Mouse (Mus musculus) midbrain, embryonic 15.5 days (tissue): ENCODE data around the gene Rab40c. TPM values are rescaled to one million over a fixed set of nuclear protein-coding genes. Genes with fewer than 3 reads are reported as not detected.

Source experiments
- ATAC-seq: fragments of 200-750 bp; cut with Nextera tagmentation; replicated peaks from 2 replicates; pipeline ENCODE4 v1.8.0; 2017; ENCODE audit warnings: moderate TSS enrichment
- H3K27ac ChIP-seq: fragments of 300-500 bp; sonication (generic); 2 replicates; pipeline ENCODE4 v1.5.1; 2015; ENCODE audit warnings: mild to moderate bottlenecking, inconsistent platforms
- H3K27me3 ChIP-seq: fragments of 300-500 bp; sonication (generic); replicated peaks from 2 replicates; pipeline ENCODE4 v1.6.1; 2015; ENCODE audit warnings: inconsistent platforms
- H3K36me3 ChIP-seq: fragments of 300-500 bp; sonication (generic); replicated peaks from 2 replicates; pipeline ENCODE4 v1.6.1; 2015; ENCODE audit warnings: inconsistent platforms
- H3K4me1 ChIP-seq: fragments of 300-500 bp; sonication (generic); 2 replicates; pipeline ENCODE4 v1.6.1; 2015; ENCODE audit warnings: inconsistent platforms
- H3K4me2 ChIP-seq: fragments of 300-500 bp; sonication (generic); 2 replicates; pipeline ENCODE4 v1.6.1; 2015; ENCODE audit warnings: inconsistent platforms, mild to moderate bottlenecking, moderate library complexity
- H3K4me3 ChIP-seq: fragments of 300-500 bp; sonication (generic); 2 replicates; pipeline ENCODE4 v1.5.1; 2015; ENCODE audit warnings: mild to moderate bottlenecking, inconsistent platforms
- H3K9ac ChIP-seq: fragments of 300-500 bp; sonication (generic); 2 replicates; pipeline ENCODE4 v1.6.1; 2015; ENCODE audit warnings: mild to moderate bottlenecking, inconsistent platforms
- H3K9me3 ChIP-seq: fragments of 300-500 bp; sonication (generic); 2 replicates; pipeline ENCODE4 v1.6.1; 2016; ENCODE audit warnings: inconsistent platforms
- WGBS: fragments of 180-500 bp; shearing (Covaris S2); methylation state at CpG from one replicate; pipeline ENCODE4 v1.1.7; 2015; ENCODE audit warnings: mixed read lengths; 5-methylcytosine and 5-hydroxymethylcytosine counted together
- polyA plus RNA-seq: library from polyadenylated mRNA; unstranded; fragments of >200 nt; fragmentation: Nextera tagmentation; extraction: Ambion mirVana; gene quantifications from 2 replicates; pipeline ENCODE4 v1.2.1, GENCODE M21; 2015

Rab40c gene
- polyA plus RNA-seq, 1 experiment from 2014 or later, result 56.7 TPM

DNA sequence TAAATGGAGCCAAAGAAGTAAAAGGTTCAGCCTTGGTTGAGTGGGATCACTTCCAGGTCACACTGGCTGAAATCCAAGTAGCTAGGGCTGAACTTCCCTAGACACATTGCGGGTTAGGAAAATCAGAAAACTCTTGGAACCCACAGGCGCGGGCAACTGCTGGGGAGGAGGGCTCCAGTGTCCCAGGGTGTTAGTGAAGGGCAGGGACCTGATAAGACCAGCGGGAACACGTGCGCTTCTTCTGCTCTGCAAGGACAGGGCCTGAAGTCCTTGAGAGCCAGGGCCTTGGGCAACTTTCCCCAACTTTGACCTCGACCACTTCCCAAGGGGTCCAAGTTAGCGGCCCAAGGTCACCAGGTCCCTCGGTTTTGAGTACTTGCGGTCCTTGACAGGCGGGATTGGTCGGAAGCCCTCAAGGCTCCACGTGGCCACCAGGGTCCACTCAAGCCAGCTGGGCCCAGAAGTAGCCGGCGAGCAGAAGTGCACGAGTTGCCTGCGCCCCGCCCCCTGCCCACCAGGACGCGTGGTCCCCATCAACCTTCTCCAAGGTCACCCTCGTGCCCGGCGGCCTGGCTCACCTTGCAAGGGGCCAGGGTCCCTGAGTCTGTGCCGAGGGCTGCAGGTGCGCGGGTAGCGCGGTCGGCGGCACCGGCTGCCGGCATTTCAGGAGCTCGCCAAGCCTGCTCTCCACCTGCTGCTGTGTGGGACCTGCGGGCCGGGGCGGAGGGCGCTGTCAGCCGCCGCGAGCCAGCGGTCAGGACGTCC, 51.5 kb downstream of the Rab40c start:
- peak overlapping the region; percentile 98 for H3K4me2 ChIP-seq
- no peaks in the 10 kb centered on the region for H3K9me3 ChIP-seq
- H3K36me3 ChIP-seq, result no peaks in the 10 kb centered on the region
- 1% methylated on average over 42 of the region's 42 CpGs for WGBS
- peaks cover 15% of the 10 kb centered on the region for H3K4me1 ChIP-seq
- peak; percentile 64 for ATAC-seq
- peak overlapping the region; percentile 79 for H3K4me3 ChIP-seq
- H3K9ac ChIP-seq, result peak overlapping the region; percentile 67
- H3K27ac ChIP-seq, result peak overlapping the region; percentile 69; the same call in 1 of the 2 replicates
- H3K27me3 ChIP-seq, result no peaks in the 10 kb centered on the region

DNA sequence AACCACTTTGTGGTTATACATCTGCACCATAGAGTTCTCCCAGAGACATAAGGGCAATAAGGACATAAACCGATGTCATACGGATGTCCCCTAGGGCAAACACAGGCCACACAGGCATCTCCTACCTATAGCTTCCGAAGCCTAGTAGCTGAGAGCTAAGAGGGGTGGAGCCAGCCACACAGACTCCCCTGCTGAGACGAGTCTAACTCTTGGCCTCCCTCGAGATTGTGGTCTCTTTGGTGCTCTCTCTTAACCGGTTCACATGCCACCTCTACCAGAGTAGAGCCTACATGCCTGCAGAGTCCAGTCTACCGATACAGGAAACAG, 52.1 kb downstream of the Rab40c start:
- Histone ChIP-seq H3K27ac (no peak overlapping the region), H3K9ac (no peak overlapping the region; the same call in 1 of the 2 replicates), H3K36me3 (no peaks in the 10 kb centered on the region), H3K27me3 (no peaks in the 10 kb centered on the region), H3K4me1 (peaks cover 15% of the 10 kb centered on the region), H3K4me2 (peak overlapping the region; percentile 98), H3K4me3 (peak overlapping the region; percentile 79), H3K9me3 (no peaks in the 10 kb centered on the region)
- ATAC-seq, result no peak
- WGBS, result 20% methylated on average over 7 of the region's 7 CpGs

GRCm38 (mm10) chr17:25866172-25866571, 53.4 kb downstream of the Rab40c start:
- H3K27me3 ChIP-seq, result no peaks in the 10 kb centered on the region
- no peak overlapping the region for H3K4me3 ChIP-seq
- H3K4me1 ChIP-seq, result peaks cover 22% of the 10 kb centered on the region
- no peak for ATAC-seq
- H3K4me2 ChIP-seq, result no peak overlapping the region
- no peaks in the 10 kb centered on the region for H3K9me3 ChIP-seq
- no peaks in the 10 kb centered on the region for H3K36me3 ChIP-seq
- H3K9ac ChIP-seq, result no peak overlapping the region
- 95% methylated on average over 3 of the region's 3 CpGs for WGBS
- no peak overlapping the region for H3K27ac ChIP-seq

DNA sequence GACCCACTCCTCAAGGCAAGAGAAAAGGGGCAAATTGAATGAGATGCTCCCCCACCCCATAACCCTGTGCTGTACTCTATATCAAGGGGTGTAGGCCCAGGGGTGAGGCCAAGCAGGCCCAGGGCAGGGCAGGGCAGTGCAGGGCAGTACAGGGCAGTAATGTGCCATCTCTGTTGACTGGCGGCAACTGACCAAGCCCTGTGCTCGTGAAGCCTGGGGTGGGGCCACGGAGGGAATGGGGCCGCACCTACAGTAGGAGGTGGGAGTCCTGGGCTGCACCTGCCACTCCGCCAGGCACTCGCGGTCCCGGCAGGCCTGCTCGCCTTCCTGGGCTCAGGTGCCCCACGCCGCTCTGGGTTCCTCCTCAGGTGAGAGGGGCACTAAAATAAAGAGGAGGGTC, 54.2 kb downstream of the Rab40c start:
- H3K9ac ChIP-seq, result no peak overlapping the region
- H3K9me3 ChIP-seq, result no peaks in the 10 kb centered on the region
- no peaks in the 10 kb centered on the region for H3K27me3 ChIP-seq
- H3K4me2 ChIP-seq, result no peak overlapping the region
- H3K4me3 ChIP-seq, result no peak overlapping the region
- ATAC-seq, result no peak
- 91% methylated on average over 11 of the region's 11 CpGs for WGBS
- H3K4me1 ChIP-seq, result peaks cover 30% of the 10 kb centered on the region
- no peak overlapping the region for H3K27ac ChIP-seq
- H3K36me3 ChIP-seq, result no peaks in the 10 kb centered on the region

- Histone ChIP-seq H3K4me3 (no peak overlapping the region), H3K9ac (no peak overlapping the region), H3K4me1 (peaks cover 32% of the 10 kb centered on the region), H3K27me3 (no peaks in the 10 kb centered on the region), H3K9me3 (no peaks in the 10 kb centered on the region), H3K4me2 (no peak overlapping the region), H3K27ac (no peak overlapping the region), H3K36me3 (no peaks in the 10 kb centered on the region)
- no peak for ATAC-seq
- 89% methylated on average over 14 of the region's 14 CpGs for WGBS
These were observed 55.2 kb downstream of the Rab40c start for GRCm38 (mm10) chr17:25864311-25864710.

- WGBS, result 87% methylated on average over 6 of the region's 6 CpGs
- H3K4me1 ChIP-seq, result peaks cover 28% of the 10 kb centered on the region
- H3K9me3 ChIP-seq, result no peaks in the 10 kb centered on the region
- no peak for ATAC-seq
- no peak overlapping the region for H3K4me2 ChIP-seq
- no peak overlapping the region for H3K9ac ChIP-seq
- no peak overlapping the region for H3K4me3 ChIP-seq
- H3K27me3 ChIP-seq, result no peaks in the 10 kb centered on the region
- H3K27ac ChIP-seq, result no peak overlapping the region
- no peaks in the 10 kb centered on the region for H3K36me3 ChIP-seq
These were observed 55.8 kb downstream of the Rab40c start for GRCm38 (mm10) chr17:25863681-25864080.

DNA sequence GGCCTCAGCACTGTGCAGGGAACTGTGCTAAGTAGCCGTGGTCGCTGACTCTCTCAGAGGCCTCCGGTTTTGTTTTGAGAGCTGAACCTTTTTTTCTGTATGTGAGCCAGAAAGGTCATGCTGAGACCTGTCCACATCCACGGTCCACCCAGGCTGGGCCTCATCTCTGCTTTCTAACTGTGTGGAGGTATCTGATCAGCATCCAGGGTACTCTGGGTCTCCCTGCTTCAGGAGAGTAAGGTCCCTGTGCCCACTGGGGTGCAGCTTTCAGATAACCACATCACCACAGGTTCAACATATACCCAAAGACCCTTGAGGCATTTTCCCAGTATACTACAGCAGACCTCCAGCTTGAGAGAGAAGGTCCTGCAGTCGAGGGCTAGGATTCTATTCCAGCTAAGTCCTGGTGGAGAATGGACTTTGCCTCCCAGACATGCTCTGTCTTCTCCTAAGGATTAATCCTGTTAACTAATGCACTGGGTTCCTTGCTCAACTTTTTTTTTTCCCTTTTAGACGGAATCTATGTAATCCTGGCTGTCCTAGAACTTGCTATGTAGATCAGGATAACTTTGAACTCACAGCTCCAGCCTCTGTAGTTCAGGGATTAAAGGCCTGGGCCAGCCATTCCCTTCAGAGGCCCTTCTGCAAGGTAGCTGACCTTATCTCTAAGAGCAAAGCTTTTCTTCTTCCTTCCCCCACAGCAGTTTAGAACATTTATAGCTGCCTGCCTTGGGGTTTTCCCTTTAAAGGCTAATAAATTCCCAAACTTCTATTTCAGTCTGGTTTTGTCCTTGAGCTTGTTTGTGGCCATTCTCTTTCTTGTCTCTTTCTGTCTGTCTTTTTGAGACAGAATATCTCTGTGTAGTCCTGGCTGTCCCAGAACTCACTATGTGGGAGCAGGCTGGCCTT, 57.6 kb downstream of the Rab40c start:
- H3K9ac ChIP-seq, result peak overlapping the region; percentile 75
- H3K36me3 ChIP-seq, result no peaks in the 10 kb centered on the region
- WGBS, result 8% methylated on average over 6 of the region's 6 CpGs
- peak; percentile 43 for ATAC-seq
- peak overlapping the region; percentile 83 for H3K27ac ChIP-seq
- no peaks in the 10 kb centered on the region for H3K27me3 ChIP-seq
- H3K9me3 ChIP-seq, result no peaks in the 10 kb centered on the region
- H3K4me1 ChIP-seq, result peaks cover 18% of the 10 kb centered on the region
- H3K4me3 ChIP-seq, result peak overlapping the region; percentile 63
- H3K4me2 ChIP-seq, result peak overlapping the region; percentile 78

- H3K4me1 ChIP-seq, result peaks cover 18% of the 10 kb centered on the region
- peak within 1 kb of the TSS; percentile 78 for H3K4me2 ChIP-seq
- no peaks in the 10 kb centered on the region for H3K9me3 ChIP-seq
- H3K36me3 ChIP-seq, result no peaks in the 10 kb centered on the region
- H3K27ac ChIP-seq, result peak within 1 kb of the TSS; percentile 83
- peak within 1 kb of the TSS; percentile 75 for H3K9ac ChIP-seq
- 3% methylated on average over 65 of the region's 65 CpGs for WGBS
- H3K27me3 ChIP-seq, result no peaks in the 10 kb centered on the region
- peak; percentile 95 for ATAC-seq
- peak within 1 kb of the TSS; percentile 63 for H3K4me3 ChIP-seq
These were observed 58.5 kb downstream of the Rab40c start, which contains the start of gene Wdr90 for GRCm38 (mm10) chr17:25860832-25861703. Wdr90 (minus strand) TSS chr17:25861501.

DNA sequence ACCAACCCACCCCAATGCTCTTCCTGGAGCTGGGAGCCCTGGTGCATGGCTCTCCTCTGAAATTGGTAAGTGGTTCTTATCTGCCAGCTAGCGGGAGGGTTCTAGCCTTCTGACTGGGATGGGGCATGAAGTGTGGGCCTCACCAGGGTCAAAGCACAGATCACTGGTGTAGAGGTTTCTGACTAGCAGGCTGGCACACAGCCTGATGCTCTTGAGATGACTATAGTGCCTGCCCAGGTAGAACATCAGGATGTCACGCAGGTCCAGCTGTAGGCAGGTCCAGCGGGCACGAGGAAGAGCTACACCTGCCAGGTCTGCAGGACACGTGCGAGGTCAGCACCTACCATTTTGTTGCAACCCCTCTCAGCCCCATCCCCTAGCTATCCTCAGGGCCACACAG, 59.3 kb downstream of the Rab40c start:
- Histone ChIP-seq H3K9ac (no peak overlapping the region), H3K36me3 (no peaks in the 10 kb centered on the region), H3K4me2 (peak overlapping the region; percentile 78), H3K4me1 (peaks cover 18% of the 10 kb centered on the region), H3K27ac (no peak overlapping the region), H3K9me3 (no peaks in the 10 kb centered on the region), H3K4me3 (0 out of 2 replicates have a peak overlapping the region, but pooled peaks have one; percentile 63), H3K27me3 (no peaks in the 10 kb centered on the region)
- WGBS, result 92% methylated on average over 6 of the region's 6 CpGs
- ATAC-seq, result no peak

DNA sequence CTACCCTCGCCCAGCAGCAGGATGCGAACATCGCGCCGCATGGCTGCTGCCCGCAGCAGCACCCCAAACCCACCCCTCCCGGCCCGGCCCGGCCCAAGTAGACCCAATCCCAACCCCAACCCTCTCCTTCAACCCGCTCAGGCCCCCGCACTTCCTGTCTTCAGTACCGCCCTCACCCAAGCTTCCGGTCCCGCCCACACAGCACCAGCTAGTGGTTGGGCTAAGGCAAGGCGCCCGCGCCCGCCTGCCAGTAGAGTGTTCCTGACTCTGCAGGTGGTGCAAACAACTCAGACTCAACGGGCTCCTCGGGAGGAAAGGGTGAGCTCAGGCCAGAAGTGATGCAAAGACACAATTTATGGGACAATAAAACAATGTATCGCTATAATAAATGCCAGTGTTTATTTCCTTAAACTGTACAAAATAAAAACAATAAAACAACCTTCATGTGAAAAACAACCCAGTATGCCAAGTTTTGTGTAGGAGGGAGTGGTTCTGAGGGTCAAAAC, 75.1 kb downstream of the Rab40c start, which contains the start of gene Rhot2:
Gene Rhot2 (minus strand): TSS at position 456 of the 506 bp plus-strand sequence.
- no peaks in the 10 kb centered on the region for H3K27me3 ChIP-seq
- H3K9me3 ChIP-seq, result no peaks in the 10 kb centered on the region
- H3K27ac ChIP-seq, result peak within 1 kb of the TSS; percentile 74
- H3K9ac ChIP-seq, result peak within 1 kb of the TSS; percentile 80
- 2% methylated on average over 21 of the region's 21 CpGs for WGBS
- peak within 1 kb of the TSS; percentile 87 for H3K4me3 ChIP-seq
- peak; percentile 94 for ATAC-seq
- peaks cover 18% of the 10 kb centered on the region for H3K4me1 ChIP-seq
- H3K4me2 ChIP-seq, result peak within 1 kb of the TSS; percentile 90
- H3K36me3 ChIP-seq, result peaks cover 26% of the 10 kb centered on the region

DNA sequence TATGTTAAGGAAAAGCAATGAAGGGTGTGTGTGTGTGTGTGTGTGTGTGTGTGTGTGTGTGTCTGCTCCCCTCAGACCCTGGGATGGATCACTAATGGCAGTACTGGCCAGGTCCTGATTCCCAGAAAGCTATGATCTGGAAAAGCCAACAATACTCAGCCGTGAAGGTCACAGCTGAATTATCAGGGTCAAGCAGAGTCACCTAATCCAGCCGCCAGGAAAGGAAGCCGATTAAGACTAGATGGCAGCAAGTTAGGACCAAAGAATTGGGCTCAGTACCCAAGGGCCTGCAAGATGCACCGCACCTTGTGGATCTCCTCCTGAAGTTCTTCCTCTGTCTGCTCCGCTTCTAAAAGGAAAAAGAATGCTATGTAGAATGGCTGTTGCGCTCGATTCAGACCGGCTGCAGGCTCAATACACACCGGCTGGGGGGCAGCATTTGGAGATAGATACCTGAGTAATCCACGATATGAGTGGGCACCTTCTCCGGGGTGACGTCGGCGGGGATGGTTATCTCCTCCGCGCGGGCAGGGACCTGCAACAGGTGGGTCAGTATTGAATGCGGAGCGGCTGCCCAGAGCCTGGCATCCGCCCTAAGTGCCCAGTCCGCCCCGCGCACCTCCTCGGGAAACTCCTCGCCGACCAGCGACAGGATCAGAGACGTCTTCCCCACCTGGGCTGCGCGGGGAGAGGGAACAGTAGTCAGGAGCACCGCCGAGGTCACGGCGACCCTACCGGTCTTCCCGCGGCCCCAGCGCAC, 75.7 kb downstream of the Rab40c start:
- peak overlapping the region; percentile 80 for H3K9ac ChIP-seq
- H3K4me3 ChIP-seq, result peak overlapping the region; percentile 87
- 4% methylated on average over 38 of the region's 38 CpGs for WGBS
- peaks cover 18% of the 10 kb centered on the region for H3K4me1 ChIP-seq
- H3K9me3 ChIP-seq, result no peaks in the 10 kb centered on the region
- peak overlapping the region; percentile 74 for H3K27ac ChIP-seq
- no peaks in the 10 kb centered on the region for H3K27me3 ChIP-seq
- ATAC-seq, result peak; percentile 27
- H3K4me2 ChIP-seq, result peak overlapping the region; percentile 90
- peaks cover 29% of the 10 kb centered on the region for H3K36me3 ChIP-seq
